Mouse (Mus musculus): ENCODE results near the gene Idh3b. TPM values are rescaled to one million over a fixed set of nuclear protein-coding genes. Genes with fewer than 3 reads are reported as not detected.

Gene Idh3b
- polyA plus RNA-seq (2015; fragmentation: Nextera tagmentation; extraction: Ambion mirVana): 117 and 120 TPM in 2 replicates

- Histone ChIP-seq H3K36me3 (peaks cover 37% of the 10 kb centered on the region), H3K9me3 (replicated peaks) (no peaks in the 10 kb centered on the region), H3K9ac (peak within 1 kb of the TSS; percentile 92), H3K27me3 (no peaks in the 10 kb centered on the region), H3K27ac (peak within 1 kb of the TSS; percentile 77), H3K4me2 (peak within 1 kb of the TSS; percentile 86), H3K4me1 (replicated peaks) (peaks cover 45% of the 10 kb centered on the region), H3K4me3 (replicated peaks) (peak within 1 kb of the TSS; percentile 92)
- ATAC-seq (ENCODE audit: low read depth) (peak; percentile 83), DNase-seq (peak; percentile 74)
- WGBS (ENCODE audit: insufficient replicate concordance): 1% methylated on average over 51 of the region's 51 CpGs
These were observed at the start of gene Idh3b for GRCm38 (mm10) chr2:130283854-130284654. TSS of gene Idh3b (minus strand) at chr2:130284547.

- ATAC-seq (ENCODE audit: low read depth) (no peak), DNase-seq (no peak)
- H3K9me3 ChIP-seq (replicated peaks): no peaks in the 10 kb centered on the region
- H3K9ac ChIP-seq: no peak overlapping the region
- H3K27ac ChIP-seq: no peak overlapping the region
- H3K4me3 ChIP-seq (replicated peaks): no peak overlapping the region
- no peaks in the 10 kb centered on the region for H3K4me1 ChIP-seq (replicated peaks)
- no peaks in the 10 kb centered on the region for H3K27me3 ChIP-seq
- WGBS (ENCODE audit: insufficient replicate concordance): 61% methylated on average over 2 of the region's 2 CpGs
- no peaks in the 10 kb centered on the region for H3K36me3 ChIP-seq
- no peak overlapping the region for H3K4me2 ChIP-seq
These were observed 45.2 kb upstream of the Idh3b start for GRCm38 (mm10) chr2:130329502-130329901.

GRCm38 (mm10) chr2:130327057-130327456 lies 42.7 kb upstream of the Idh3b start:
- H3K4me3 ChIP-seq (replicated peaks): no peak overlapping the region
- H3K27ac ChIP-seq: no peak overlapping the region
- no peaks in the 10 kb centered on the region for H3K9me3 ChIP-seq (replicated peaks)
- H3K9ac ChIP-seq: no peak overlapping the region
- no peak overlapping the region for H3K4me2 ChIP-seq
- no peaks in the 10 kb centered on the region for H3K4me1 ChIP-seq (replicated peaks)
- H3K36me3 ChIP-seq: no peaks in the 10 kb centered on the region
- DNase-seq (no peak), ATAC-seq (ENCODE audit: low read depth) (no peak)
- WGBS (ENCODE audit: insufficient replicate concordance): 12% methylated on average over 1 of the region's 1 CpGs
- H3K27me3 ChIP-seq: no peaks in the 10 kb centered on the region

- H3K27ac ChIP-seq: no peak overlapping the region
- H3K9ac ChIP-seq: no peak overlapping the region
- no peak overlapping the region for H3K4me2 ChIP-seq
- ATAC-seq (ENCODE audit: low read depth) (no peak), DNase-seq (no peak)
- no peaks in the 10 kb centered on the region for H3K36me3 ChIP-seq
- H3K4me3 ChIP-seq (replicated peaks): no peak overlapping the region
- no peaks in the 10 kb centered on the region for H3K4me1 ChIP-seq (replicated peaks)
- 57% methylated on average over 4 of the region's 4 CpGs for WGBS (ENCODE audit: insufficient replicate concordance)
- H3K27me3 ChIP-seq: peaks cover 27% of the 10 kb centered on the region
- no peaks in the 10 kb centered on the region for H3K9me3 ChIP-seq (replicated peaks)
These were observed 18.7 kb upstream of the Idh3b start for GRCm38 (mm10) chr2:130303014-130303413.

GRCm38 (mm10) chr2:130297580-130297979 lies 13.2 kb upstream of the Idh3b start:
- no peak for ATAC-seq (ENCODE audit: low read depth)
- no peak overlapping the region for H3K4me2 ChIP-seq
- H3K9me3 ChIP-seq (replicated peaks): no peaks in the 10 kb centered on the region
- no peaks in the 10 kb centered on the region for H3K36me3 ChIP-seq
- peaks cover 80% of the 10 kb centered on the region for H3K27me3 ChIP-seq
- H3K4me3 ChIP-seq (replicated peaks): no peak overlapping the region
- DNase-seq: no peak
- no peak overlapping the region for H3K9ac ChIP-seq
- no peak overlapping the region for H3K27ac ChIP-seq
- 55% methylated on average over 9 of the region's 9 CpGs for WGBS (ENCODE audit: insufficient replicate concordance)
- peaks cover 10% of the 10 kb centered on the region; the same call in 1 of the 2 replicates for H3K4me1 ChIP-seq (replicated peaks)

GRCm38 (mm10) chr2:130296134-130296745 lies 11.9 kb upstream of the Idh3b start:
- DNase-seq (no peak), ATAC-seq (ENCODE audit: low read depth) (no peak)
- Histone ChIP-seq H3K27me3 (peaks cover 87% of the 10 kb centered on the region), H3K36me3 (no peaks in the 10 kb centered on the region), H3K9ac (no peak overlapping the region), H3K9me3 (replicated peaks) (no peaks in the 10 kb centered on the region), H3K4me1 (replicated peaks) (peaks cover 10% of the 10 kb centered on the region; the same call in 1 of the 2 replicates), H3K4me3 (replicated peaks) (peak overlapping the region; percentile 59), H3K4me2 (peak overlapping the region; percentile 68), H3K27ac (no peak overlapping the region)
- WGBS (ENCODE audit: insufficient replicate concordance): 7% methylated on average over 20 of the region's 20 CpGs

- H3K4me2 ChIP-seq: peak overlapping the region; percentile 68
These were observed 11.2 kb upstream of the Idh3b start for GRCm38 (mm10) chr2:130295331-130296133.

GRCm38 (mm10) chr2:130294936-130295277 lies 10.6 kb upstream of the Idh3b start, which contains the start of gene Ebf4:
TSS of gene Ebf4 (plus strand) at chr2:130295169.
- H3K36me3 ChIP-seq: no peaks in the 10 kb centered on the region
- peak within 1 kb of the TSS; percentile 33; the same call in 1 of the 2 replicates for H3K9ac ChIP-seq
- no peaks in the 10 kb centered on the region for H3K9me3 ChIP-seq (replicated peaks)
- WGBS (ENCODE audit: insufficient replicate concordance): under 1% methylated on average over 36 of the region's 39 CpGs
- H3K4me2 ChIP-seq: peak within 1 kb of the TSS; percentile 68
- H3K4me1 ChIP-seq (replicated peaks): peaks cover 10% of the 10 kb centered on the region; the same call in 1 of the 2 replicates
- no peak for DNase-seq
- peak within 1 kb of the TSS; percentile 59 for H3K4me3 ChIP-seq (replicated peaks)
- no peak within 1 kb of the TSS for H3K27ac ChIP-seq
- ATAC-seq (ENCODE audit: low read depth): no peak
- peaks cover 91% of the 10 kb centered on the region for H3K27me3 ChIP-seq

More at GRCm38 (mm10) chr2:130295331-130296133, 11.2 kb upstream of the Idh3b start:
- peak overlapping the region; percentile 33; the same call in 1 of the 2 replicates for H3K9ac ChIP-seq
- H3K36me3 ChIP-seq: no peaks in the 10 kb centered on the region
- no peak overlapping the region for H3K27ac ChIP-seq
- H3K4me3 ChIP-seq (replicated peaks): peak overlapping the region; percentile 59
- WGBS (ENCODE audit: insufficient replicate concordance): 2% methylated on average over 91 of the region's 99 CpGs
- no peaks in the 10 kb centered on the region for H3K9me3 ChIP-seq (replicated peaks)
- peaks cover 91% of the 10 kb centered on the region for H3K27me3 ChIP-seq
- peaks cover 10% of the 10 kb centered on the region; the same call in 1 of the 2 replicates for H3K4me1 ChIP-seq (replicated peaks)
- DNase-seq: no peak
- ATAC-seq (ENCODE audit: low read depth): no peak

- DNase-seq (no peak), ATAC-seq (ENCODE audit: low read depth) (no peak)
- no peak overlapping the region; the same call in 1 of the 2 replicates for H3K9ac ChIP-seq
- peaks cover 10% of the 10 kb centered on the region; the same call in 1 of the 2 replicates for H3K4me1 ChIP-seq (replicated peaks)
- peaks cover 85% of the 10 kb centered on the region for H3K27me3 ChIP-seq
- H3K9me3 ChIP-seq (replicated peaks): no peaks in the 10 kb centered on the region
- no peak overlapping the region for H3K27ac ChIP-seq
- WGBS (ENCODE audit: insufficient replicate concordance): 7% methylated on average over 20 of the region's 20 CpGs
- H3K4me3 ChIP-seq (replicated peaks): peak overlapping the region; percentile 59
- H3K36me3 ChIP-seq: no peaks in the 10 kb centered on the region
- H3K4me2 ChIP-seq: peak overlapping the region; percentile 68
These were observed 10.0 kb upstream of the Idh3b start for GRCm38 (mm10) chr2:130294218-130294935.

GRCm38 (mm10) chr2:130293486-130293885 lies 9.1 kb upstream of the Idh3b start:
- 3% methylated on average over 4 of the region's 4 CpGs for WGBS (ENCODE audit: insufficient replicate concordance)
- Histone ChIP-seq H3K27ac (no peak overlapping the region), H3K36me3 (no peaks in the 10 kb centered on the region), H3K9me3 (replicated peaks) (no peaks in the 10 kb centered on the region), H3K9ac (no peak overlapping the region), H3K4me2 (no peak overlapping the region), H3K4me3 (replicated peaks) (no peak overlapping the region), H3K4me1 (replicated peaks) (peaks cover 10% of the 10 kb centered on the region; the same call in 1 of the 2 replicates), H3K27me3 (peaks cover 76% of the 10 kb centered on the region)
- no peak for DNase-seq
- peak; percentile 41; the same call in 1 of the 2 replicates for ATAC-seq (ENCODE audit: low read depth)
